Mouse (Mus musculus) liver, embryonic 16.5 days (tissue): Measurements from ENCODE around the gene Tmem92. TPM values are rescaled to one million over a fixed set of nuclear protein-coding genes. Genes with fewer than 3 reads are reported as not detected.
"Not testable (repeated sequence)": the region's sequence is repeated elsewhere in the genome, so short reads cannot be mapped to it uniquely, and the experiment has no call there.

Experiments
- ATAC-seq: fragments of 200-750 bp; cut with Nextera tagmentation; 2 replicates; pipeline ENCODE4 v1.8.0; 2017; ENCODE audit warnings: low read depth, mild to moderate bottlenecking, moderate number of reproducible peaks, moderate library complexity
- H3K27ac ChIP-seq: fragments of 300-500 bp; sonication (generic); 2 replicates; pipeline ENCODE4 v1.5.1; 2014; ENCODE audit warnings: mild to moderate bottlenecking, low read length
- H3K27me3 ChIP-seq: fragments of 300-500 bp; sonication (generic); 2 replicates; pipeline ENCODE4 v1.6.1; 2014; ENCODE audit warnings: low read depth, low read length, mixed read lengths; ENCODE audit not compliant: control insufficient read depth, insufficient read depth
- H3K36me3 ChIP-seq: fragments of 300-500 bp; sonication (generic); 2 replicates; pipeline ENCODE4 v1.6.1; 2014; ENCODE audit warnings: mild to moderate bottlenecking; ENCODE audit not compliant: control insufficient read depth, insufficient read depth
- H3K4me1 ChIP-seq: fragments of 300-500 bp; sonication (generic); 2 replicates; pipeline ENCODE4 v1.6.1; 2014; ENCODE audit warnings: low read depth, low read length, mixed read lengths; ENCODE audit not compliant: control insufficient read depth
- H3K4me2 ChIP-seq: fragments of 300-500 bp; sonication (generic); 2 replicates; pipeline ENCODE4 v1.6.1; 2014; ENCODE audit warnings: low read depth, low read length, mixed read lengths
- H3K4me3 ChIP-seq: fragments of 300-500 bp; sonication (generic); 2 replicates; pipeline ENCODE4 v1.5.1; 2014; ENCODE audit warnings: low read depth, mild to moderate bottlenecking, low read length
- H3K9ac ChIP-seq: fragments of 300-500 bp; sonication (generic); 2 replicates; pipeline ENCODE4 v1.6.1; 2014; ENCODE audit warnings: low read depth, low read length
- H3K9me3 ChIP-seq: fragments of 300-500 bp; sonication (generic); replicated peaks from 2 replicates; pipeline ENCODE4 v1.6.1; 2016; ENCODE audit warnings: low read length; ENCODE audit not compliant: control insufficient read depth
- WGBS: fragments of 180-500 bp; shearing (Covaris S2); extraction: QIAGEN DNeasy Blood & Tissue Kit; methylation state at CpG from one replicate; pipeline ENCODE4 v1.1.7; 2014; ENCODE audit not compliant: insufficient replicate concordance; 5-methylcytosine and 5-hydroxymethylcytosine counted together
- polyA plus RNA-seq: library from polyadenylated mRNA; unstranded; fragments of >200 nt; fragmentation: Nextera tagmentation; extraction: Ambion mirVana; gene quantifications from 2 replicates; pipeline ENCODE4 v1.2.1, GENCODE M21; 2015

Gene Tmem92
- polyA plus RNA-seq: not detected in 2 replicates

- Histone ChIP-seq H3K27ac (no peak within 1 kb of the TSS), H3K36me3 (no peaks in the 10 kb centered on the region), H3K27me3 (no peaks in the 10 kb centered on the region), H3K4me2 (no peak within 1 kb of the TSS), H3K9me3 (no peaks in the 10 kb centered on the region), H3K9ac (no peak within 1 kb of the TSS), H3K4me3 (no peak within 1 kb of the TSS), H3K4me1 (no peaks in the 10 kb centered on the region)
- ATAC-seq: no peak
Observed at GRCm38 (mm10) chr11:94782603-94783002, at the start of gene Tmem92. TSS of gene Tmem92 (minus strand) at chr11:94782703.

GRCm38 (mm10) chr11:94828966-94829365 lies 46.5 kb upstream of the Tmem92 start:
- no peak for ATAC-seq
- Histone ChIP-seq H3K9me3 (no peaks in the 10 kb centered on the region), H3K27me3 (no peaks in the 10 kb centered on the region), H3K27ac (no peak overlapping the region), H3K4me3 (no peak overlapping the region), H3K4me1 (no peaks in the 10 kb centered on the region), H3K9ac (no peak overlapping the region), H3K36me3 (no peaks in the 10 kb centered on the region), H3K4me2 (no peak overlapping the region)
- 44% methylated on average over 3 of the region's 3 CpGs for WGBS

- not testable (repeated sequence) for H3K9ac ChIP-seq, ATAC-seq, H3K4me1 ChIP-seq, H3K36me3 ChIP-seq, H3K4me3 ChIP-seq, H3K4me2 ChIP-seq, H3K9me3 ChIP-seq, H3K27me3 ChIP-seq, H3K27ac ChIP-seq
Observed at GRCm38 (mm10) chr11:94819427-94819826, 36.9 kb upstream of the Tmem92 start.

GRCm38 (mm10) chr11:94818946-94819345 lies 36.4 kb upstream of the Tmem92 start:
- H3K4me3 ChIP-seq, H3K4me1 ChIP-seq, ATAC-seq, H3K36me3 ChIP-seq, H3K27ac ChIP-seq, H3K27me3 ChIP-seq, H3K9me3 ChIP-seq, H3K9ac ChIP-seq, H3K4me2 ChIP-seq: not testable (repeated sequence)

GRCm38 (mm10) chr11:94811537-94811936 lies 29.0 kb upstream of the Tmem92 start:
- H3K9ac ChIP-seq: not testable (repeated sequence)
- WGBS: 20% methylated on average over 2 of the region's 3 CpGs

GRCm38 (mm10) chr11:94791700-94792099 lies 9.2 kb upstream of the Tmem92 start:
- H3K27me3 ChIP-seq: no peaks in the 10 kb centered on the region
- no peak for ATAC-seq
- H3K9me3 ChIP-seq: no peaks in the 10 kb centered on the region
- H3K4me3 ChIP-seq: no peak overlapping the region
- H3K4me2 ChIP-seq: no peak overlapping the region
- H3K9ac ChIP-seq: no peak overlapping the region
- H3K4me1 ChIP-seq: no peaks in the 10 kb centered on the region
- no peaks in the 10 kb centered on the region for H3K36me3 ChIP-seq
- H3K27ac ChIP-seq: no peak overlapping the region

More at GRCm38 (mm10) chr11:94811537-94811936, 29.0 kb upstream of the Tmem92 start:
- not testable (repeated sequence) for H3K27me3 ChIP-seq, H3K4me2 ChIP-seq, H3K36me3 ChIP-seq, H3K27ac ChIP-seq, H3K9me3 ChIP-seq, H3K4me1 ChIP-seq, ATAC-seq, H3K4me3 ChIP-seq

GRCm38 (mm10) chr11:94785247-94785646 lies 2.7 kb upstream of the Tmem92 start:
- no peaks in the 10 kb centered on the region for H3K36me3 ChIP-seq
- H3K4me1 ChIP-seq: no peaks in the 10 kb centered on the region
- H3K9me3 ChIP-seq: no peaks in the 10 kb centered on the region
- H3K4me3 ChIP-seq: no peak overlapping the region
- H3K4me2 ChIP-seq: no peak overlapping the region
- no peak overlapping the region for H3K27ac ChIP-seq
- no peak overlapping the region for H3K9ac ChIP-seq
- WGBS: 0% methylated on average over 2 of the region's 2 CpGs
- ATAC-seq: no peak
- H3K27me3 ChIP-seq: no peaks in the 10 kb centered on the region

- no peaks in the 10 kb centered on the region for H3K36me3 ChIP-seq
- H3K9ac ChIP-seq: no peak overlapping the region
- ATAC-seq: no peak
- no peak overlapping the region for H3K4me3 ChIP-seq
- no peaks in the 10 kb centered on the region for H3K4me1 ChIP-seq
- H3K27ac ChIP-seq: no peak overlapping the region
- H3K4me2 ChIP-seq: no peak overlapping the region
- H3K27me3 ChIP-seq: no peaks in the 10 kb centered on the region
- WGBS: 59% methylated on average over 5 of the region's 5 CpGs
- no peaks in the 10 kb centered on the region for H3K9me3 ChIP-seq
Observed at GRCm38 (mm10) chr11:94774887-94775497, 7.5 kb downstream of the Tmem92 start.

- no peaks in the 10 kb centered on the region for H3K27me3 ChIP-seq
- H3K27ac ChIP-seq: no peak overlapping the region
- no peak overlapping the region for H3K4me3 ChIP-seq
- H3K36me3 ChIP-seq: no peaks in the 10 kb centered on the region
- no peaks in the 10 kb centered on the region for H3K9me3 ChIP-seq
- no peaks in the 10 kb centered on the region for H3K4me1 ChIP-seq
- ATAC-seq: no peak
- WGBS: 46% methylated on average over 1 of the region's 1 CpGs
- H3K4me2 ChIP-seq: no peak overlapping the region
- H3K9ac ChIP-seq: no peak overlapping the region
Observed at GRCm38 (mm10) chr11:94773851-94774250, 8.7 kb downstream of the Tmem92 start.
